Mouse (Mus musculus): Measurements from ENCODE around the gene Aurkb.

Gene Aurkb

GRCm38 (mm10) chr11:69099177-69099914 lies 53.9 kb downstream of the Aurkb start:
- DNase-seq: peak; percentile 89

- DNase-seq: peak; percentile 93
These were observed 54.5 kb downstream of the Aurkb start for GRCm38 (mm10) chr11:69099915-69100345.

- peak; percentile 76 for DNase-seq
These were observed 55.4 kb downstream of the Aurkb start for GRCm38 (mm10) chr11:69100639-69101360.

Data from cerebellum, adult 9-11 months (tissue).